Mouse (Mus musculus) hindbrain, embryonic 16.5 days (tissue): ENCODE data around the gene Ubl3. TPM values are rescaled to one million over a fixed set of nuclear protein-coding genes. Genes with fewer than 3 reads are reported as not detected.

ENCODE experiments used
- ATAC-seq: fragments of 200-750 bp; cut with Nextera tagmentation; 2 replicates; pipeline ENCODE4 v1.8.0; 2017; ENCODE audit warnings: moderate TSS enrichment, moderate library complexity
- H3K27ac ChIP-seq: fragments of 300-500 bp; sonication (generic); 2 replicates; pipeline ENCODE4 v1.5.1; 2014; ENCODE audit warnings: low read depth, mild to moderate bottlenecking, control low read depth, low read length, moderate library complexity
- H3K27me3 ChIP-seq: fragments of 300-500 bp; sonication (generic); replicated peaks from 2 replicates; pipeline ENCODE4 v1.6.1; 2014; ENCODE audit warnings: low read length; ENCODE audit not compliant: control insufficient read depth, insufficient read depth
- H3K36me3 ChIP-seq: fragments of 300-500 bp; sonication (generic); 2 replicates; pipeline ENCODE4 v1.6.1; 2014; ENCODE audit warnings: mild to moderate bottlenecking, low read length, moderate library complexity, mixed read lengths; ENCODE audit not compliant: control insufficient read depth, insufficient read depth
- H3K4me1 ChIP-seq: fragments of 300-500 bp; sonication (generic); 2 replicates; pipeline ENCODE4 v1.6.1; 2014; ENCODE audit warnings: low read depth, low read length; ENCODE audit not compliant: control insufficient read depth, insufficient read depth
- H3K4me2 ChIP-seq: fragments of 300-500 bp; sonication (generic); 2 replicates; pipeline ENCODE4 v1.6.1; 2014; ENCODE audit warnings: mild to moderate bottlenecking, low read length, control low read depth, moderate library complexity
- H3K4me3 ChIP-seq: fragments of 300-500 bp; sonication (generic); 2 replicates; pipeline ENCODE4 v1.5.1; 2014; ENCODE audit warnings: mild to moderate bottlenecking, low read length, control low read depth, moderate library complexity
- H3K9ac ChIP-seq: fragments of 300-500 bp; sonication (generic); 2 replicates; pipeline ENCODE4 v1.6.1; 2014; ENCODE audit warnings: low read depth, mild to moderate bottlenecking, control low read depth, low read length, moderate library complexity
- H3K9me3 ChIP-seq: fragments of 300-500 bp; sonication (generic); 2 replicates; pipeline ENCODE4 v1.6.1; 2014; ENCODE audit warnings: mild to moderate bottlenecking, low read length, moderate library complexity; ENCODE audit not compliant: control insufficient read depth
- WGBS: fragments of 180-500 bp; shearing (Covaris S2); extraction: QIAGEN DNeasy Blood & Tissue Kit; methylation state at CpG from one replicate; pipeline ENCODE4 v1.1.7; 2014; 5-methylcytosine and 5-hydroxymethylcytosine counted together
- polyA plus RNA-seq: library from polyadenylated mRNA; unstranded; fragments of >200 nt; fragmentation: Nextera tagmentation; extraction: Ambion mirVana; gene quantifications from 2 replicates; pipeline ENCODE4 v1.2.1, GENCODE M21; 2015

The Ubl3 gene
- polyA plus RNA-seq, 1 experiment from 2014 or later, result 70.7 TPM

GRCm38 (mm10) chr5:148588987-148589386 lies 36.4 kb upstream of the Ubl3 start:
- no peak overlapping the region for H3K9ac ChIP-seq
- H3K36me3 ChIP-seq, result no peaks in the 10 kb centered on the region
- H3K4me3 ChIP-seq, result no peak overlapping the region
- H3K9me3 ChIP-seq, result no peaks in the 10 kb centered on the region
- no peak for ATAC-seq
- H3K4me2 ChIP-seq, result no peak overlapping the region
- no peaks in the 10 kb centered on the region for H3K4me1 ChIP-seq
- H3K27ac ChIP-seq, result no peak overlapping the region
- WGBS, result 55% methylated on average over 3 of the region's 3 CpGs
- no peaks in the 10 kb centered on the region for H3K27me3 ChIP-seq

GRCm38 (mm10) chr5:148588142-148588650 lies 35.6 kb upstream of the Ubl3 start:
- H3K4me3 ChIP-seq, result no peak overlapping the region
- H3K4me2 ChIP-seq, result no peak overlapping the region
- 28% methylated on average over 6 of the region's 6 CpGs for WGBS
- no peaks in the 10 kb centered on the region for H3K9me3 ChIP-seq
- no peaks in the 10 kb centered on the region for H3K27me3 ChIP-seq
- no peak overlapping the region for H3K27ac ChIP-seq
- H3K36me3 ChIP-seq, result no peaks in the 10 kb centered on the region
- no peaks in the 10 kb centered on the region for H3K4me1 ChIP-seq
- no peak for ATAC-seq
- H3K9ac ChIP-seq, result no peak overlapping the region

- H3K27ac ChIP-seq, result no peak overlapping the region
- no peaks in the 10 kb centered on the region for H3K36me3 ChIP-seq
- WGBS, result 91% methylated on average over 13 of the region's 13 CpGs
- no peak for ATAC-seq
- H3K9ac ChIP-seq, result no peak overlapping the region
- H3K9me3 ChIP-seq, result no peaks in the 10 kb centered on the region
- no peaks in the 10 kb centered on the region for H3K4me1 ChIP-seq
- no peaks in the 10 kb centered on the region for H3K27me3 ChIP-seq
- no peak overlapping the region for H3K4me3 ChIP-seq
- no peak overlapping the region for H3K4me2 ChIP-seq
Measured at GRCm38 (mm10) chr5:148580388-148580985, 27.9 kb upstream of the Ubl3 start.

GRCm38 (mm10) chr5:148579156-148579555 lies 26.6 kb upstream of the Ubl3 start:
- H3K4me2 ChIP-seq, result no peak overlapping the region
- WGBS, result 94% methylated on average over 2 of the region's 2 CpGs

GRCm38 (mm10) chr5:148578353-148578752 lies 25.8 kb upstream of the Ubl3 start:
- Histone ChIP-seq H3K4me2 (no peak overlapping the region), H3K27me3 (no peaks in the 10 kb centered on the region), H3K27ac (no peak overlapping the region), H3K4me1 (no peaks in the 10 kb centered on the region), H3K9me3 (no peaks in the 10 kb centered on the region), H3K9ac (no peak overlapping the region), H3K4me3 (no peak overlapping the region), H3K36me3 (no peaks in the 10 kb centered on the region)
- 75% methylated on average over 8 of the region's 8 CpGs for WGBS
- no peak for ATAC-seq

More at GRCm38 (mm10) chr5:148579156-148579555, 26.6 kb upstream of the Ubl3 start:
- Histone ChIP-seq H3K4me1 (no peaks in the 10 kb centered on the region), H3K36me3 (no peaks in the 10 kb centered on the region), H3K9me3 (no peaks in the 10 kb centered on the region), H3K27me3 (no peaks in the 10 kb centered on the region), H3K9ac (no peak overlapping the region), H3K4me3 (no peak overlapping the region), H3K27ac (no peak overlapping the region)
- ATAC-seq, result no peak

GRCm38 (mm10) chr5:148577278-148577677 lies 24.7 kb upstream of the Ubl3 start:
- Histone ChIP-seq H3K27ac (no peak overlapping the region), H3K4me3 (no peak overlapping the region), H3K4me2 (no peak overlapping the region), H3K9ac (no peak overlapping the region), H3K4me1 (no peaks in the 10 kb centered on the region), H3K36me3 (no peaks in the 10 kb centered on the region), H3K9me3 (no peaks in the 10 kb centered on the region), H3K27me3 (no peaks in the 10 kb centered on the region)
- WGBS, result 88% methylated on average over 9 of the region's 9 CpGs
- ATAC-seq, result no peak

GRCm38 (mm10) chr5:148575163-148575562 lies 22.6 kb upstream of the Ubl3 start:
- no peak for ATAC-seq
- H3K27me3 ChIP-seq, result no peaks in the 10 kb centered on the region
- H3K9me3 ChIP-seq, result no peaks in the 10 kb centered on the region
- H3K4me2 ChIP-seq, result no peak overlapping the region
- H3K9ac ChIP-seq, result no peak overlapping the region
- H3K4me3 ChIP-seq, result no peak overlapping the region
- H3K27ac ChIP-seq, result no peak overlapping the region
- no peaks in the 10 kb centered on the region for H3K4me1 ChIP-seq
- 57% methylated on average over 5 of the region's 5 CpGs for WGBS
- no peaks in the 10 kb centered on the region for H3K36me3 ChIP-seq

- Histone ChIP-seq H3K9me3 (no peaks in the 10 kb centered on the region), H3K4me1 (no peaks in the 10 kb centered on the region), H3K27ac (no peak overlapping the region), H3K4me2 (no peak overlapping the region), H3K4me3 (no peak overlapping the region), H3K36me3 (no peaks in the 10 kb centered on the region), H3K27me3 (no peaks in the 10 kb centered on the region), H3K9ac (no peak overlapping the region)
- ATAC-seq, result no peak
- WGBS, result 75% methylated on average over 5 of the region's 5 CpGs
Measured at GRCm38 (mm10) chr5:148572676-148573075, 20.1 kb upstream of the Ubl3 start.

GRCm38 (mm10) chr5:148570571-148571304 lies 18.1 kb upstream of the Ubl3 start:
- Histone ChIP-seq H3K27ac (no peak overlapping the region), H3K9me3 (no peaks in the 10 kb centered on the region), H3K36me3 (no peaks in the 10 kb centered on the region), H3K4me3 (no peak overlapping the region), H3K27me3 (no peaks in the 10 kb centered on the region), H3K4me2 (no peak overlapping the region), H3K9ac (no peak overlapping the region), H3K4me1 (no peaks in the 10 kb centered on the region)
- WGBS, result 85% methylated on average over 14 of the region's 14 CpGs
- no peak for ATAC-seq
